Mouse (Mus musculus) WW6 (cell line): Measurements from ENCODE around the gene Dppa3.
"Not testable (repeated sequence)": the region's sequence is repeated elsewhere in the genome, so short reads cannot be mapped to it uniquely, and the experiment has no call there.

Experiments used
- DNase-seq: peaks from one replicate; pipeline ENCODE4 v3.0.0-alpha.2; 2013; ENCODE audit warnings: low read depth, low spot score

The Dppa3 gene

DNA sequence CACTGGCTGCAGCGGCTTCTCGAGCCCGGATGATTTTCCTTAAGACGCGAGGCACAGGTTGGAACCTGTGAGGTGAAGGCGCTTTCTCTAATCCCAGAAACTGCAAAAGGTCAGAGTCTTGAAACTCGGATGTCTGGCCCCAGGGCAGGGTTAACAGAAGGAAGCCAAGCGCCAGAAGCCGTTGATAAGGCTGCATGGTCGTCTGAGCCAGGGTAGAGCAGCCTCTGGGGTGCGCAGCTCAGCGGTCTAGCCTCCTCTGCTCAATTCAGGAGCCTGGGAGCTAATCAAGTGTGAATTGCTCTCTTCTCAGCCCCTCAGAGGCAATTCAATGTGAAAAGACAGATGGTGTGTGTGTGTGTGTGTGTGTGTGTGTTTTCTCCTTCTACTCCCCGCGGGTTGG is 16.4 kb upstream of the Dppa3 start, which contains the start of gene Gdf3:
Gene Gdf3, minus strand, starts transcription at position 317 of the 400 bp plus-strand sequence.
- DNase-seq: no peak

- no peak for DNase-seq
These were observed 13.8 kb upstream of the Dppa3 start for GRCm38 (mm10) chr6:122612426-122612825.

- DNase-seq: no peak
These were observed 12.2 kb upstream of the Dppa3 start for GRCm38 (mm10) chr6:122614047-122614446.

- no peak for DNase-seq
These were observed 10.2 kb upstream of the Dppa3 start for GRCm38 (mm10) chr6:122616022-122616421.

GRCm38 (mm10) chr6:122621066-122621465 is 5.1 kb upstream of the Dppa3 start:
- DNase-seq: no peak

DNA sequence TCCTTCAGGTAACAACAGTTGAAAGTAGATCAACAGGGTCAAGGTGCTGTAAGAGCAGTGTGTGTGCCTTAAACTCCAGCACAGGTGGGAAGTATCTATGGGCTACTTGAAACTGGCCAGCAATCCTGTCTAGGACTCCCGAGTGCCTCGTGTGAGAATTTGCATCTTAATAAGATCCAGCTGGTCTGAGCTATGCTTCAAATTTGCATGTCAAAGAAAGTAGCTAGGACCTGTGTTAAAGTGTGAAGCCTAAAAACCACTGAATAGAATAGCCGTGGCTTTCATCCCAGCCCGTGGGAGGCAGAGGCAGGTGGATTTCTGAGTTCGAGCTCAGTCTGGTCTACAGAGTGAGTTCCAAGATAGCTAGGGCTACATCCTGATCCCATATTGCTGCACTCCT is 1.7 kb upstream of the Dppa3 start:
- DNase-seq: no peak

- DNase-seq: no peak
These were observed 1.1 kb upstream of the Dppa3 start for GRCm38 (mm10) chr6:122625156-122625555.

DNA sequence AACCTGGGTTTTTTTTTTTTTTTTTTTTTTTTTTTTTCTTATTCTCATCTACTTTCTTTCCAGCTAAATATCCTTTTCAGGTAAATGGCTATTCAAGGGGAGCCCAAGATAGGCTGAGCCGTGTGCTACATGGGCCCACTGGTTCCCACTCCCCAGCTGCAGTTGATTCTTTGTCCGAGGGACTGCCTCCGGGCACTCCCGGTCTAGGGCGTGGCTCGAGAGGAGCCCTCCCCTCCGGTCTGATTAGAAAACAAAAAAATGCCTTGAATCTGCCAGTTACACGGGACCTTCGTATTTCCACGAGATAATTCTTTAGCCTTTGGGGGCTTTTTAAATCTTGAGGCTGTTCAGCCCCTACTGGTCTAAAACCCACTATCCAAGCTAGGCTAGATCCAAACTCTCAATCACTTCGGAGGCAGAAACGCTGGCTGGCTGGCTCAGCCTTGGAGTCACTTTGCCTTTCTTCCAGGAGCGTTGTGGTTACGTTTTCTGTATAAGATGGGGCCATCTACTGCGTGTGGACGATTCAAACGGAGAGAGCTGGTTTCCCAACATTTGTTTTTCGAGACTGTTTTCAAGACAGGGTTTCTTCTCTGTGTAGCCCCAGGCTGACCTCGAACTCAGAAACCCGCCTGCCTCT is 1.4 kb downstream of the Dppa3 start:
- no peak for DNase-seq

- DNase-seq: no peak
These were observed 7.2 kb downstream of the Dppa3 start for GRCm38 (mm10) chr6:122633411-122633810.

GRCm38 (mm10) chr6:122635315-122635714 is 9.1 kb downstream of the Dppa3 start:
- no peak for DNase-seq

DNA sequence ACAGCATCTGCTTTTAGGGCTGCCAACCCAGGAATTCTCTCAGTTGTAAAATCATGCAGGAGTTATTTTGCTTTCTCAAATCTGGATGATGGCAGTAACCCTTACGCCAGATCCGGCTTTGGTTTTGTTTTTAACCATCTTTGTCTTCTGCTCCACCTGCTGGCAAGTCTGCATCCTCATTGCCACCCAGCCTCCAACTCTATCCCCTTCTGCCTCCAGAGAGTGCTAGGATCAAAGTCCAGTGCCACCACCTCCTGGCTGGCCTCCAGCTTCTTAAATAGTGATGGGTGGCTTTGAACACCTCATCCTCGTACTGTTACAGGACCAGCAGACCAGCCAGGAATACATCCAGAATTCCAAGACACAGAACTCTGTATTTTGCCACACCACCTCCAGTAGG is 10.5 kb downstream of the Dppa3 start:
- DNase-seq: no peak

DNA sequence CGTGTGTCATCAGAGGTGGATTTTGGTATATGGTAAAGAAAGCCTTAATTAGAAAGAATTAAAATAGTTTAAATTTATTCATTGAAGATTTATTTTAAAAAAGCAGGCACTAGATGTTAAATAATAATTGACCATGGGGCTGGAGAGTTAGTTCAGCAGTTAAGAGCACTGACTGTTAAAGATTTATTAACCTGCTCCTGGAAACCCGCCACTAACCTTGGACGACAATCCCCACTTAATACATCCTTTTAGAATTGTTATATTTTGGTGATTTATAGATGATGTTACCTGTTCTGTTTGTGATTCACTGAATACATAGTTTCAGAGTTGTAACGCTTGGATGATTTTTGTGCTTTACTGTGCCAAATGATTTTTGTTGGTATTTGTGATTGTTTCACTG is 11.4 kb downstream of the Dppa3 start:
- not testable (repeated sequence) for DNase-seq

- DNase-seq: not testable (repeated sequence)
These were observed 18.0 kb downstream of the Dppa3 start for GRCm38 (mm10) chr6:122644196-122644595.

DNA sequence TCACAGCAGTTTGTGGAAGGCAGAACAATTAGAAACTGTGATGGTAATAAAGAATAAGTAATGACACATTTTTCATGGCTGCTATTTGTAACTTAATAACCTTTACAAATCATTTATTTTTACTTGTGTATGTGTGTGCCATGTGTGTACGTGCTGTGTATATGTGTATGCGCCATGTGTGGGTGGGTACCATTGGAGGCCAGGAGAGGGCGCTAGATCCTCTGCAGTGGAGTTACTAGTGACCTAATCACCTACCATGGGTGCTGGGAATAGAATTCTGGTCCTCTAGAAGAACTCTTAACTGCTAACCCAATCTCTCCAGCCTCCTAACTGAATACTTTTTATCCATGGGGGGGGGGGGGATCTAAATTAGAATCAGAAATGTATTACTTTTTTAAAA is 23.7 kb downstream of the Dppa3 start:
- DNase-seq: no peak

GRCm38 (mm10) chr6:122650398-122650980 is 24.3 kb downstream of the Dppa3 start:
- DNase-seq: no peak

DNA sequence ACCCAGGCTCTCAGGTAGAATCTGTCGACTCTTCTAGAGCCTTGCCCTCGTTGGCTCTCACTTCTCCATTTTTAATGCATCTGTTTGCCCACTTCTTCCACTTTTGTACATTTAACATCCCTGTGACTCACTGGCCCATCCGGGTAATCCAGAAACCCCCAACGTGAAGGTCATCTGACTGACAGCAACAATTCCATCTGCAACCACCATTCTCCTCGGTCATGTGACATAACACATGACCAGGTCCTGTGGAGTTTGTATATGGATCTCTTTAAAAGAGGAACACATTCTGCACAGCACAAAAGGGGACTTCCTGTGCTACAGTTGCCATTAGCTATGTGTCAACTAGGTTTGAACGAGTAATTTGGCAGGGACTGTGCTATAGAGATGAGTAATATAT is 28.1 kb downstream of the Dppa3 start:
- no peak for DNase-seq

DNA sequence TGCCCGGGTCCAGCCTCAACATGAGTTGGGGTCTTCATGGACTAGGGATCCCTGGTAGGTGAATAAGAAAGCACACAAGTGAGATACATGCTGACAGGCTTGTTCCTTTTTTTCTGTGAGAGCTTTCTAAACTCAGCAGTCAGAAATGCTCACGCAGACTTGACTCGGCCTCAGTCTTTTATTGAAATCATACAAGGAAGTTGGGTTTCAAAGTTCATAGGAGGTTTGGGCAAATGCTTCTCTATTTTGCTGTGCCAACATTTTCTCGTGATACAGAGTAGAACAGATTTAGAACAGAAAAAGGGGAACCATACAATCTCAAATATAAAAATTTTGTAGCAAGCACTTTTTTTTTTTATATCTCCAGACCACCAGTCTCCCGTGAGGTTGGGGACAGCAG is 31.4 kb downstream of the Dppa3 start:
- no peak for DNase-seq

GRCm38 (mm10) chr6:122659567-122659966 is 33.4 kb downstream of the Dppa3 start:
- DNase-seq: no peak

DNA sequence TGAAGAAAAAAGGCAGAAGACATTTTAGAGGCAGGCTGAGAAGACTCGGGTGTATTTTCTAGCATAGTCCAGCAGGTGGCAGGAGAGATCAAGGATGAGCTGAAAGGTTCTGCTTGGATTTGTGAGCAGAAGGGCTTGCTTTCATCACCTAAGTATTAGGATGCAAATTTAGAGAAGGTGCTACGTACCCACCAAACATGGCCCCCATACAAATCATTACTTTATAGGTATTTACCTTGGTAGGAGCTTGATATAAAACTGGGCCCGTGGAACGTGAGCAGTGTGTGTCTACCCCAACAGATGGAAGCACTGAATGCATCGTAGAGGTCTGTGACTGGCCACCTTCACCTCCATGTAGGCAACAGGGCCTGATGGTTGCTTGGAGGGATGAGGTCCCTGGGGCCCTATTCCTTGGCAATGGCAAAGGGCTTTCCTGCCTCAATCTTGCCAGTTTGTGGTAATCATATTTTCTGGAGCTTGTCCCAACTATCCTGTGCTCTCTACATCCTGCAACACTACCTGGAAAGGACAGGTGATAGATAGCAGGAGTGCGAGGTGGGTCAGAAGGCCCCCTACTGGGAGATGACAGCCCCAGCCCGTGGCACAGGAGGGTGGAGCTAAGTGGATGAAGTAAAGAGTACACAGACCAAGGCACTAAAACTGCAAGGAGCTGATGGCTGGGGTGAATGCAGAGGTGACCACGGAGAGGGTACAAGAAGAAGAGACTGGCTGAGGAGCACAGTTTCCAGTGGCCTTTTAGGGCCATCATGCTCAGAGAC is 34.6 kb downstream of the Dppa3 start:
- DNase-seq: no peak

- DNase-seq: no peak
These were observed 36.5 kb downstream of the Dppa3 start for GRCm38 (mm10) chr6:122662551-122663264.

GRCm38 (mm10) chr6:122663596-122664206 is 37.5 kb downstream of the Dppa3 start:
- DNase-seq: no peak

GRCm38 (mm10) chr6:122665866-122666265 is 39.7 kb downstream of the Dppa3 start:
- no peak for DNase-seq
